Mouse (Mus musculus): ENCODE measurements around the gene 0610010K14Rik.

- TF ChIP-seq CTCF (conservative IDR thresholded peaks at IDR 0.05; ENCODE audit: low read length) = no peak
- TF ChIP-seq NANOG (IDR thresholded peaks at IDR 0.05; ENCODE audit: borderline replicate concordance, low read length) = no peak
Observed at GRCm38 (mm10) chr11:70226602-70226890, 11.2 kb downstream of the 0610010K14Rik start.

Data from E14TG2a.4 (cell line).